Mouse (Mus musculus) midbrain, embryonic 13.5 days (tissue): ENCODE measurements around the gene Pip5kl1. TPM values are rescaled to one million over a fixed set of nuclear protein-coding genes. Genes with fewer than 3 reads are reported as not detected.

Experiments used
- ATAC-seq: fragments of 200-750 bp; cut with Nextera tagmentation; 2 replicates; pipeline ENCODE4 v1.8.0; 2017; ENCODE audit warnings: mild to moderate bottlenecking, moderate TSS enrichment, moderate library complexity
- H3K27ac ChIP-seq: fragments of 300-500 bp; sonication (generic); 2 replicates; pipeline ENCODE4 v1.5.1; 2015; ENCODE audit warnings: inconsistent platforms, mild to moderate bottlenecking, moderate library complexity
- H3K27me3 ChIP-seq: fragments of 300-500 bp; sonication (generic); 2 replicates; pipeline ENCODE4 v1.6.1; 2015; ENCODE audit warnings: mild to moderate bottlenecking, inconsistent platforms
- H3K36me3 ChIP-seq: fragments of 300-500 bp; sonication (generic); 2 replicates; pipeline ENCODE4 v1.6.1; 2015; ENCODE audit warnings: mild to moderate bottlenecking, inconsistent platforms
- H3K4me1 ChIP-seq: fragments of 300-500 bp; sonication (generic); replicated peaks from 2 replicates; pipeline ENCODE4 v1.6.1; 2015; ENCODE audit warnings: inconsistent platforms
- H3K4me2 ChIP-seq: fragments of 300-500 bp; sonication (generic); replicated peaks from 2 replicates; pipeline ENCODE4 v1.6.1; 2015; ENCODE audit warnings: moderate library complexity, mild to moderate bottlenecking, inconsistent platforms
- H3K4me3 ChIP-seq: fragments of 300-500 bp; sonication (generic); replicated peaks from 2 replicates; pipeline ENCODE4 v1.5.1; 2015; ENCODE audit warnings: mild to moderate bottlenecking, inconsistent platforms
- H3K9ac ChIP-seq: fragments of 300-500 bp; sonication (generic); replicated peaks from 2 replicates; pipeline ENCODE4 v1.6.1; 2015; ENCODE audit warnings: mild to moderate bottlenecking, inconsistent platforms
- H3K9me3 ChIP-seq: fragments of 300-500 bp; sonication (generic); 2 replicates; pipeline ENCODE4 v1.6.1; 2016; ENCODE audit warnings: mild to moderate bottlenecking, inconsistent platforms
- WGBS: fragments of 180-500 bp; shearing (Covaris S2); methylation state at CpG from one replicate; pipeline ENCODE4 v1.1.7; 2015; 5-methylcytosine and 5-hydroxymethylcytosine counted together
- polyA plus RNA-seq: library from polyadenylated mRNA; unstranded; fragments of >200 nt; fragmentation: Nextera tagmentation; extraction: Ambion mirVana; gene quantifications from 2 replicates; pipeline ENCODE4 v1.2.1, GENCODE M21; 2015

The Pip5kl1 gene
- polyA plus RNA-seq, 1 experiment from 2014 or later = 4.8 TPM

DNA sequence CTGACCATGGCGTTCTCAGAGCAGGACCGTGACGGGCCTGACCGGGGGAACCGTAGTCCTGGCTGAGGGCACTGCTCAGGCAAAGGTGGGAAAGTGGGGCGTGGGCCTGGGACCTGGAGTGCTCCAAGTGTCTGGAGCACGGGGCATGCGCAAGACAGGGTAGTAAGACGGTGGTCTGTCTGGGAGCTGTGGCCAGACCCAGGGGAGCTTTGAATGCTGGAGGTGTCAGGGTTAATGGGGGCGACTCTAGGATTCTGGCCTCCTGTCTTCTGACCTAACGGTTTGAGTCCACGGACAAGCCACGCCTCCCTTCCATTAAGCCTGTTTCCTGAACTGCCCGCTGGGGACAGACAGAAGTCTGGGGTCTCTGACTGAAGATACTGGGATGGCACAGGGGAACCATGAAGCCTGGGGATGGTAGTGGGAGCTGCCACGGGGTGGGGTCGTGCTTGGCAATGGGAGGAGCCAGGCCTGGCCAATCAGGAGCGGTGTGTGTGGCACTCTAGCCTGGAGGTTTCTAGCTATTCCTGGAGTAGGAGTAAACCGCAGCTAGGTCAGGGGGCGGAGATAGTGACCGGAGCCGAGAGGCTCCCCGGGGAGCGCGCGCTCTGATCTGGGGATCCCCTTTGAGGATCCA lies 33.7 kb downstream of the Pip5kl1 start:
- H3K27me3 ChIP-seq = peaks cover 7% of the 10 kb centered on the region; the same call in 1 of the 2 replicates
- no peak overlapping the region for H3K27ac ChIP-seq
- no peaks in the 10 kb centered on the region for H3K9me3 ChIP-seq
- H3K9ac ChIP-seq = no peak overlapping the region
- H3K4me1 ChIP-seq = peaks cover 26% of the 10 kb centered on the region
- peak; percentile 51 for ATAC-seq
- no peaks in the 10 kb centered on the region for H3K36me3 ChIP-seq
- H3K4me3 ChIP-seq = peak overlapping the region; percentile 8; the same call in 1 of the 2 replicates
- H3K4me2 ChIP-seq = peak overlapping the region; percentile 91
- 8% methylated on average over 25 of the region's 25 CpGs for WGBS

DNA sequence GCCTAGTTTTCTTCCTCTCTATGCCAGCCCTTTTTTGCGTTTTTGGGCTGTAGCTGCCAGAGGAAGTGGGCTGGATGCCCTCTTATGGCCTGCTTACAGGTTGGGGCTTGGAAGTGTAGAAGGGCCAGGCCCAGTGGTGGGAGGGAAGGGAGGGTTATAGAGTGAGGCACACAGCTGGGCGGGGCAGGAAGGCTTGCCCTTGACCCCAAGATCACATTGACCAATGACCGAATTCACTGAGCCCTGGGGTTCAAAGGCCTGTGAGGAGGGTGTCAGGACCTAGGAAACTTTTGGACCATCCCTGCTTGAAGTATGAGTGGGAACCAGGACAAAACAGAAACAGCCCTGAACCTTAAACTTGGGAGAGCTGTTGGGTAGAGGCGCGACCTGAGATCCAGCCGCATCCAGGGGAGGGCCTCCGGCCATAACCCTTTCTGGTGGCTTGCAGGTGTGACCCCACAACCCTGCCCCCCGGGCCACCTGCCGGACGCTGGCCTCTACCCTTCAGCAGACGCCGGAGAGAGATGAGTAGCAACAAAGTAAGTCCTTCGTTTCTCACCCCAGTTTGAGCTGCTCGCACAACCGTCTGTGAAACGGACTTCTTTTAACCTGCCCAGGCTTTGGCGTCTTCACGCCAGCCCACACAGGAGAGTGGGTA lies 34.3 kb downstream of the Pip5kl1 start:
- H3K4me3 ChIP-seq = 0 out of 2 replicates have a peak overlapping the region, but pooled peaks have one; percentile 8
- H3K9me3 ChIP-seq = no peaks in the 10 kb centered on the region
- no peak overlapping the region for H3K27ac ChIP-seq
- WGBS = 43% methylated on average over 18 of the region's 18 CpGs
- peaks cover 26% of the 10 kb centered on the region for H3K4me1 ChIP-seq
- no peak overlapping the region; the same call in 1 of the 2 replicates for H3K9ac ChIP-seq
- H3K4me2 ChIP-seq = peak overlapping the region; percentile 91
- H3K27me3 ChIP-seq = peaks cover 7% of the 10 kb centered on the region; the same call in 1 of the 2 replicates
- ATAC-seq = no peak
- H3K36me3 ChIP-seq = no peaks in the 10 kb centered on the region

DNA sequence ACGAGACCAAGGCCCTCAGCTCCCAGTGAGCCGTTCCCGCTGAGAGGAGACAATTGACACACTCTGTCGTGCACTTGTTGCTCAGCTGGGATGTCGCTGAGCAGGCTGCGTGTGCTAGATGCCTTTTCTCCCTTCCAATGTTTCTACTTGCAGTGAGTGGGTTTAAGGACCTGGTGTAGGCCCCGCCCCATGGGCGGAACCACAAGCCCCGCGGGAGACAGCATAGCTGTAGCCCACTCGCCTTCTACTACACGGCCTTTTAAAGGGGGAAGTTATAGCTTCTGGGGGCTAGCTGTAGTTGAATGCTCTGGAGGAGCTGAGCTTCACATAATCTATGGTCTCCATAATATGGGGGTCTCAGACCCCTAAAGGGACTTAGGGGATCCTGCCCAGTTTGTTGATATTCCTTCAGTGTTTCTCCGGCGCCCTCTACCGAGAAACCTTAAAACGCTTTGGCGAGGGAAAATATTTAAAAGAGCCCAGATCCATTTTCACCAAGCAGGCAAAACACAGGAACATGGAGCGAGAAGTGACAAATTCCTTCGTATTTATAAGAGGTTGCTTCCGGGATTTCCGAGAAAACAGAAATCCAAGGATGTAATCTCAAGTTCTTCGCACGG lies 36.1 kb downstream of the Pip5kl1 start:
- Histone ChIP-seq H3K27me3 (peaks cover 7% of the 10 kb centered on the region; the same call in 1 of the 2 replicates), H3K9ac (0 out of 2 replicates have a peak overlapping the region, but pooled peaks have one; percentile 30), H3K4me3 (peak overlapping the region; percentile 24), H3K4me1 (peaks cover 26% of the 10 kb centered on the region), H3K4me2 (peak overlapping the region; percentile 49), H3K36me3 (peaks cover 9% of the 10 kb centered on the region; the same call in 1 of the 2 replicates), H3K9me3 (no peaks in the 10 kb centered on the region), H3K27ac (no peak overlapping the region)
- 17% methylated on average over 23 of the region's 23 CpGs for WGBS
- no peak for ATAC-seq

DNA sequence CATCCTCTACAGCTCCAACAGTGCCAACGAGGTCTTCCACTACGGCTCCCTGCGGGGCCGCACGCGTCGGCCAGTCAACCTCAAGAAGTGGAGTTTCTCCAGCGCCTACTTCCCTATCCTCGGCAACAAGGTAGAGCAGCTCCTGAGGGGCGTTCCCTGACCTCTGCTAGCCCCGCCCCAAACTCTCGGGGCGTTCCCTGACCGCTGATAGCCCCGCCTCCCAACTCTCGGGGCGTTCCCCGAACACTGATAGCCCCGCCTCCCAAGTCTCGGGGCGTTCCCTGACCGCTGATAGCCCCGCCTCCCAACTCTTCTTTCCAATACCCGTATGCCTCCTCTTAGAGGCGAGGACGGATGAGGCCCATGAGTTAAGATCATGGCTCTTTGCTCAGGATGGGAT lies 37.7 kb downstream of the Pip5kl1 start:
- ATAC-seq = no peak
- no peak overlapping the region for H3K27ac ChIP-seq
- H3K9me3 ChIP-seq = no peaks in the 10 kb centered on the region
- peaks cover 6% of the 10 kb centered on the region; the same call in 1 of the 2 replicates for H3K27me3 ChIP-seq
- no peak overlapping the region for H3K4me2 ChIP-seq
- WGBS = 66% methylated on average over 26 of the region's 26 CpGs
- peaks cover 23% of the 10 kb centered on the region for H3K4me1 ChIP-seq
- H3K4me3 ChIP-seq = no peak overlapping the region
- H3K36me3 ChIP-seq = peaks cover 9% of the 10 kb centered on the region; the same call in 1 of the 2 replicates
- no peak overlapping the region for H3K9ac ChIP-seq

DNA sequence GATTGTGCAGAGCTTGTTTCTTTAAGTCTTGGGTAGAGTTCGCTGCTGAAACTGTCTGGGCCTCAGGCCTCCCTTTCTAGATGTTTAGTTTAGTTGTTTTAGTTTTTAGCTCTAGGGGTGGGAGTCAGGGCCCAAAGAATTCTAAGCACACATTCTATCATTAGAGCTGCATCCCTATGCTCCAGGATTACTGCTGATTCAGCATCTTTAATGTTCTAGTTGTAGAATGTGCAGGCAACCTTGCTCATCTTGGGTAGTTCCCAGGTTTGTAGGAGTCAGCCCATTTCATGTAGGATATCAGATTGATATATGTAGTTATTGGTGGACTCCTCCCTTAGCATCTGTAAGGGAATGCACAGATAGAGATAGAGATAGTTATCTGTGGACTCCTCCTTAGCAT lies 42.5 kb downstream of the Pip5kl1 start:
- Histone ChIP-seq H3K9me3 (0 out of 2 replicates have a peak, but pooled peaks cover 3% of the 10 kb centered on the region), H3K4me3 (no peak overlapping the region), H3K4me2 (no peak overlapping the region), H3K9ac (no peak overlapping the region), H3K36me3 (peaks cover 14% of the 10 kb centered on the region; the same call in 1 of the 2 replicates), H3K27ac (no peak overlapping the region), H3K27me3 (no peaks in the 10 kb centered on the region), H3K4me1 (peaks cover 38% of the 10 kb centered on the region)
- no peak for ATAC-seq
- 97% methylated on average over 1 of the region's 1 CpGs for WGBS

DNA sequence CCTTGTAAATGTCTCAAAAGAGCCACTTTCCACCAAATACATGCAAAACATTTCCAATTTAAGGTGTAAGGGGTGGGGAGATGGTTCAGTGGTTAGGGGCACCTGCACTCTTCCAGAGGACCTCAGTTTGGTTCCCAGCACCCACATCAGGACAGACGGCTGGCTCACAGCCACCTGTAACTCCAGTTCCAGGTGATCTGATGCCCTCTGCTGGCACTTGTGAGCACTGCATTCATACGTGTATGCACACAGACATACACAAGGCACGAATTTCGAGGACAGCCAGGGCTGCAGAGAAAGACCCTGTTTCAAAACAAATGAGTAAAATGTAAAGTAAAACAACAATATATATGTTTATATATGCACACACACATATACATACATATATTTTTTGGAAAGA lies 43.0 kb downstream of the Pip5kl1 start:
- WGBS = 91% methylated on average over 4 of the region's 4 CpGs
- H3K9me3 ChIP-seq = 0 out of 2 replicates have a peak, but pooled peaks cover 3% of the 10 kb centered on the region
- ATAC-seq = no peak

DNA sequence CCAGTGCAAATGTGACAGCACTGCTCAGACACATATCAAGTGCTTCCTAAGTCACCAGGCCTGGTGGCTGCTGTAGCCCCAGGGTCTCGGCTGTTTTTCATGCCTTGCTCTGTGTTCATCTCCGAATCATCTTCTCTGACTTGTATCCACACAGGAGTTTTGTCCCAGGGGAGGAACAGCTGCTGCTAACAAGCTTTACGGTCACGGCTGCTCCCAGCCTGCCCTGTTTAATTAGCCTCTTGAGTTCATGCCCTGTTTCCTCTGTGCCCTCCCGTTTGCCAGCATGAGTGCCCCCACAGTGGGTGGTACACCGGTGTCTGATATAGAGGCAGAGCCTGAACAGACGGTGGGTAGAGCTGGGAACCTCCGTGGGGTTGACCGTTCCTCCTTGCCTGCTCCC lies 43.5 kb downstream of the Pip5kl1 start:
- Histone ChIP-seq H3K36me3 (peaks cover 14% of the 10 kb centered on the region; the same call in 1 of the 2 replicates), H3K27me3 (no peaks in the 10 kb centered on the region), H3K9me3 (0 out of 2 replicates have a peak, but pooled peaks cover 3% of the 10 kb centered on the region), H3K4me1 (peaks cover 38% of the 10 kb centered on the region), H3K9ac (no peak overlapping the region), H3K4me2 (no peak overlapping the region), H3K4me3 (no peak overlapping the region), H3K27ac (no peak overlapping the region)
- 53% methylated on average over 9 of the region's 9 CpGs for WGBS
- ATAC-seq = no peak

More for the DNA sequence above, 43.0 kb downstream of the Pip5kl1 start:
- Histone ChIP-seq H3K4me1 (peaks cover 38% of the 10 kb centered on the region), H3K4me3 (no peak overlapping the region), H3K27me3 (no peaks in the 10 kb centered on the region), H3K27ac (no peak overlapping the region), H3K36me3 (peaks cover 14% of the 10 kb centered on the region; the same call in 1 of the 2 replicates), H3K4me2 (no peak overlapping the region), H3K9ac (no peak overlapping the region)

DNA sequence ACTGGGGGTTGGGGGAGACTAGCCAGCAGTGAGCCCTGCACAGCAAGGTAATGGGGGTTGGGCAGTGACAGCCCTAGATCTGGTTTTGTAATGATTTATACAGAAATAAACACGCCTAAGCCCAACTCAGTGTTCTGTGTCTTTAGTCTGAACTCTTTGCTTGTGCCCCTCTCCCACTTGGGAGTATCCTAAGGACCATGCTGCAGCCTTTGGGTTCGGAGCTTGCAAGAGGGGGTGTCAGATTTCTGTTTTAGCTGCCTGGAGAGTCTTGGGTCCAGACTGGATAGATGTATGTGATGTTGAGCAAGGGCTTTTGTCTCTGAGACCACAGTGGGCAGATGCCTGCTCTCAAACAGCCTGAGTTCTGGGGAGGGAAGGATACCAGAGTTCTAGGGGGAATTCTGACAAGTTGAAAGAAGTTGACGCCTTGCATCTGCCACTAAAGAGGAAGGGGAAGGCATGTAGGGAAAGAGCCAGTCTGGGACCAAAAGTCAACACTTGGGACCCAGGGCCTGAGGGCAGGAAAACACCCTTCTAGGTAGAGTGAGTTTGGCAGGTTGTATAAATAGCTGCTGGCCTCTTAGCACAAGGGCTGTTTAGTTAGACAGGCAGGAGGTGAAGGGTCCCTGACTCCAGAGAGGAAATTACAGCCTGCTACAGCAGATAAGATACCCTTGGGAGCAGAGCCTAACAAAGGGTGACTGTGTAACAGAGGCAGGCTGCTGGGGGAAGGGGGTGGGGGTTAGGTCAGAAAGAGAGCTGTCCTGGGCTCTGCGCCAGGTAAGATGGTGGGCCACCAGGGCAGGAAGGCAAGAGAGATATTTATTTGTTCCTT lies 46.3 kb downstream of the Pip5kl1 start:
- 0 out of 2 replicates have a peak, but pooled peaks cover 3% of the 10 kb centered on the region for H3K9me3 ChIP-seq
- peaks cover 5% of the 10 kb centered on the region; the same call in 1 of the 2 replicates for H3K36me3 ChIP-seq
- WGBS = 56% methylated on average over 4 of the region's 4 CpGs
- H3K4me1 ChIP-seq = peaks cover 53% of the 10 kb centered on the region
- H3K27me3 ChIP-seq = no peaks in the 10 kb centered on the region
- peak overlapping the region; percentile 32; the same call in 1 of the 2 replicates for H3K27ac ChIP-seq
- no peak overlapping the region for H3K9ac ChIP-seq
- ATAC-seq = no peak
- no peak overlapping the region for H3K4me2 ChIP-seq
- H3K4me3 ChIP-seq = no peak overlapping the region

DNA sequence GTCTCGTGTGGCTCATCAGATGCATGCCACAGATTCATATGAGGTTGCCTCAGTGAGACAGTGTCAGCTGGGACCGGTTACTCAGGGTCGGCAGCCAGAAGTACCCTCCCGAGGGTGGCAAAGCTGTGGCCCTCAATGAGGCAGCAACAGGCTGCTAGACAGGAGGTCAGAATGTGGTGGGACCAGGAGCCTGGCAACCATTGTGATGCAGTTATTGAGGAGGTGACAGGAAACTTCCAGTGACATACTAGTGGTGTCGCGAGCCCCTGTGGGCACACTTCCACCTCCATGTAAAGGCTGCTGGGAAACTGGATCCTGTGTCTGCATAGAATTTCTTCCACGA lies 46.9 kb downstream of the Pip5kl1 start, which contains the start of gene Ak1:
Gene Ak1 (plus strand): TSS at position 242 of the 343 bp plus-strand sequence.
- H3K9me3 ChIP-seq = 0 out of 2 replicates have a peak, but pooled peaks cover 3% of the 10 kb centered on the region
- ATAC-seq = no peak
- peaks cover 5% of the 10 kb centered on the region; the same call in 1 of the 2 replicates for H3K36me3 ChIP-seq
- peak within 1 kb of the TSS; percentile 32; the same call in 1 of the 2 replicates for H3K27ac ChIP-seq
- no peak within 1 kb of the TSS for H3K9ac ChIP-seq
- 58% methylated on average over 7 of the region's 7 CpGs for WGBS
- no peak within 1 kb of the TSS for H3K4me2 ChIP-seq
- H3K4me1 ChIP-seq = peaks cover 59% of the 10 kb centered on the region
- no peak within 1 kb of the TSS for H3K4me3 ChIP-seq
- H3K27me3 ChIP-seq = no peaks in the 10 kb centered on the region

DNA sequence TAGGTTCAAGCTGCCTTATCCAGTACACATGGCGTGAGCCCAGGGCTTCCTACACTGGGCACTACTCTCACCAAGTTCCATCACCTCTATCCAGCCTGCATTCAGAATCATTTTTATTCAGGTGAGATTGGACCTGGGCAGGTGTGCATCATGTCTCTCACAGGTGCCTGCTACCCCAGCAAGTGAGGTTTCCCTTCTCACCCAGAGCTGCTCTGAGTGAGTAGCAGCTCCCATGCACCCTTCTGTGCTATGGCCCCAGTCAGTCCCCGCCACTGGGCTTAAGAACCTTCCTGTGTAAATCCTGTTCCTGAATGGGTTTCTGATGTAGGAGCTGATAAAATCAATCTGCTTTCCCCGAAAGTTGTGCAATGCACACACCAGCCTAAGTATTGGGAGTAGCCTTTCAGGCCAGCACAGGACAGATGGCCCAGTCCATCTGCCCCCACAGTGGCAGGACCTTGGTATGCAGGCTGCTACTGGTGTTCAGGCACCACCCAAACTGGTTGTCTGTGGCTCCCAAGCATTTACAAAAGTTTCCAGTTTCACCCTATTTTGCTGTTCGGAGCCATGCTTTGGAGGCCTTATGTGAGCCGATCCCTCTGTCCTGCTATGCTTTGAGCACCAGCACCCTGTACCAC lies 49.6 kb downstream of the Pip5kl1 start:
- H3K4me1 ChIP-seq = peaks cover 73% of the 10 kb centered on the region
- H3K27ac ChIP-seq = no peak overlapping the region
- no peak overlapping the region for H3K4me3 ChIP-seq
- H3K4me2 ChIP-seq = no peak overlapping the region
- no peaks in the 10 kb centered on the region for H3K27me3 ChIP-seq
- no peaks in the 10 kb centered on the region for H3K36me3 ChIP-seq
- no peaks in the 10 kb centered on the region for H3K9me3 ChIP-seq
- ATAC-seq = no peak
- 77% methylated on average over 5 of the region's 5 CpGs for WGBS
- no peak overlapping the region for H3K9ac ChIP-seq
